Mouse (Mus musculus) spleen, adult 2 months (tissue): Measurements from ENCODE around the gene Cacng5.

ENCODE experiments used
- CTCF ChIP-seq: fragments of 200-500 bp; IDR thresholded peaks from 2 replicates; pipeline ENCODE4 v1.5.1; 2011; ENCODE audit warnings: mild to moderate bottlenecking, inconsistent platforms; ENCODE audit not compliant: insufficient read depth, insufficient read length, insufficient replicate concordance; ENCODE audit errors: extremely low read depth
- POLR2A ChIP-seq: fragments of 200-500 bp; IDR thresholded peaks from 2 replicates; pipeline ENCODE4 v1.6.1; 2011; ENCODE audit warnings: low read depth, low read length, inconsistent platforms

- TF ChIP-seq CTCF, result no peak
- no peak for TF ChIP-seq POLR2A
These were observed 32.0 kb upstream of the Cacng5 start for GRCm38 (mm10) chr11:107946823-107947222.
